Mouse (Mus musculus) limb, embryonic 15.5 days (tissue): Measurements from ENCODE around the gene Slc25a30. TPM values are rescaled to one million over a fixed set of nuclear protein-coding genes. Genes with fewer than 3 reads are reported as not detected.

ENCODE experiments used
- ATAC-seq: fragments of 200-750 bp; cut with Nextera tagmentation; 2 replicates; pipeline ENCODE4 v1.8.0; 2017; ENCODE audit warnings: low read depth, moderate TSS enrichment; ENCODE audit not compliant: insufficient number of reproducible peaks, low FRiP score, low TSS enrichment
- H3K27ac ChIP-seq: fragments of 300-500 bp; sonication (generic); 2 replicates; pipeline ENCODE4 v1.5.1; 2015; ENCODE audit warnings: moderate library complexity, mild to moderate bottlenecking, inconsistent platforms
- H3K27me3 ChIP-seq: fragments of 300-500 bp; sonication (generic); 2 replicates; pipeline ENCODE4 v1.6.1; 2015; ENCODE audit warnings: inconsistent platforms
- H3K36me3 ChIP-seq: fragments of 300-500 bp; sonication (generic); 2 replicates; pipeline ENCODE4 v1.6.1; 2015; ENCODE audit warnings: inconsistent platforms
- H3K4me1 ChIP-seq: fragments of 300-500 bp; sonication (generic); 2 replicates; pipeline ENCODE4 v1.6.1; 2015; ENCODE audit warnings: inconsistent platforms
- H3K4me2 ChIP-seq: fragments of 300-500 bp; sonication (generic); 2 replicates; pipeline ENCODE4 v1.6.1; 2015; ENCODE audit warnings: mild to moderate bottlenecking, inconsistent platforms
- H3K4me3 ChIP-seq: fragments of 300-500 bp; sonication (generic); 2 replicates; pipeline ENCODE4 v1.5.1; 2015; ENCODE audit warnings: mild to moderate bottlenecking, inconsistent platforms
- H3K9ac ChIP-seq: fragments of 300-500 bp; sonication (generic); 2 replicates; pipeline ENCODE4 v1.6.1; 2015; ENCODE audit warnings: inconsistent platforms
- H3K9me3 ChIP-seq: fragments of 300-500 bp; sonication (generic); 2 replicates; pipeline ENCODE4 v1.6.1; 2016; ENCODE audit warnings: inconsistent platforms
- WGBS: fragments of 180-500 bp; shearing (Covaris S2); methylation state at CpG from one replicate; pipeline ENCODE4 v1.1.7; 2015; 5-methylcytosine and 5-hydroxymethylcytosine counted together
- polyA plus RNA-seq: library from polyadenylated mRNA; unstranded; fragments of >200 nt; fragmentation: Nextera tagmentation; extraction: Ambion mirVana; gene quantifications from 2 replicates; pipeline ENCODE4 v1.2.1, GENCODE M21; 2015

The Slc25a30 gene
- polyA plus RNA-seq, 1 experiment from 2014 or later, result 3.7 TPM

GRCm38 (mm10) chr14:75731361-75731760, 55.5 kb downstream of the Slc25a30 start:
- peaks cover 67% of the 10 kb centered on the region for H3K36me3 ChIP-seq
- no peak overlapping the region for H3K4me3 ChIP-seq
- ATAC-seq, result no peak
- H3K9me3 ChIP-seq, result no peaks in the 10 kb centered on the region
- no peak overlapping the region for H3K27ac ChIP-seq
- 60% methylated on average over 2 of the region's 2 CpGs for WGBS
- H3K4me1 ChIP-seq, result no peaks in the 10 kb centered on the region
- no peaks in the 10 kb centered on the region for H3K27me3 ChIP-seq
- H3K4me2 ChIP-seq, result no peak overlapping the region
- H3K9ac ChIP-seq, result no peak overlapping the region

- H3K4me3 ChIP-seq, result no peak overlapping the region
- H3K9me3 ChIP-seq, result no peaks in the 10 kb centered on the region
- H3K9ac ChIP-seq, result no peak overlapping the region
- peaks cover 63% of the 10 kb centered on the region for H3K36me3 ChIP-seq
- no peaks in the 10 kb centered on the region for H3K27me3 ChIP-seq
- H3K4me2 ChIP-seq, result no peak overlapping the region
- H3K27ac ChIP-seq, result no peak overlapping the region
- ATAC-seq, result no peak
- 83% methylated on average over 5 of the region's 5 CpGs for WGBS
- no peaks in the 10 kb centered on the region for H3K4me1 ChIP-seq
Measured at GRCm38 (mm10) chr14:75728111-75728510, 58.7 kb downstream of the Slc25a30 start.

GRCm38 (mm10) chr14:75727046-75727445, 59.8 kb downstream of the Slc25a30 start:
- no peaks in the 10 kb centered on the region for H3K9me3 ChIP-seq
- H3K9ac ChIP-seq, result no peak overlapping the region
- no peak overlapping the region for H3K27ac ChIP-seq
- WGBS, result 63% methylated on average over 4 of the region's 4 CpGs
- H3K4me3 ChIP-seq, result no peak overlapping the region
- no peak for ATAC-seq
- no peaks in the 10 kb centered on the region for H3K27me3 ChIP-seq
- no peaks in the 10 kb centered on the region for H3K4me1 ChIP-seq
- peaks cover 62% of the 10 kb centered on the region for H3K36me3 ChIP-seq
- H3K4me2 ChIP-seq, result no peak overlapping the region

- Histone ChIP-seq H3K9ac (no peak overlapping the region), H3K4me2 (no peak overlapping the region), H3K27me3 (no peaks in the 10 kb centered on the region), H3K27ac (no peak overlapping the region), H3K4me3 (no peak overlapping the region), H3K4me1 (no peaks in the 10 kb centered on the region), H3K36me3 (peaks cover 75% of the 10 kb centered on the region), H3K9me3 (no peaks in the 10 kb centered on the region)
- 99% methylated on average over 2 of the region's 2 CpGs for WGBS
- ATAC-seq, result no peak
Measured at GRCm38 (mm10) chr14:75722816-75723215, 64.0 kb downstream of the Slc25a30 start.

GRCm38 (mm10) chr14:75721977-75722563, 64.8 kb downstream of the Slc25a30 start:
- H3K4me3 ChIP-seq, result no peak overlapping the region
- H3K27ac ChIP-seq, result no peak overlapping the region
- 64% methylated on average over 12 of the region's 12 CpGs for WGBS
- no peaks in the 10 kb centered on the region for H3K9me3 ChIP-seq
- no peaks in the 10 kb centered on the region for H3K27me3 ChIP-seq
- no peak for ATAC-seq
- peaks cover 75% of the 10 kb centered on the region for H3K36me3 ChIP-seq
- H3K4me1 ChIP-seq, result no peaks in the 10 kb centered on the region
- H3K4me2 ChIP-seq, result no peak overlapping the region
- no peak overlapping the region for H3K9ac ChIP-seq

- Histone ChIP-seq H3K36me3 (peaks cover 78% of the 10 kb centered on the region), H3K4me2 (no peak overlapping the region), H3K27ac (no peak overlapping the region), H3K4me1 (no peaks in the 10 kb centered on the region), H3K27me3 (no peaks in the 10 kb centered on the region), H3K9me3 (no peaks in the 10 kb centered on the region), H3K9ac (no peak overlapping the region), H3K4me3 (no peak overlapping the region)
- ATAC-seq, result no peak
- WGBS, result 92% methylated on average over 5 of the region's 5 CpGs
Measured at GRCm38 (mm10) chr14:75720121-75720520, 66.7 kb downstream of the Slc25a30 start.

GRCm38 (mm10) chr14:75716410-75716809, 70.4 kb downstream of the Slc25a30 start:
- ATAC-seq, result no peak
- no peak overlapping the region for H3K4me2 ChIP-seq
- no peaks in the 10 kb centered on the region for H3K27me3 ChIP-seq
- peaks cover 80% of the 10 kb centered on the region for H3K36me3 ChIP-seq
- H3K4me3 ChIP-seq, result no peak overlapping the region
- no peaks in the 10 kb centered on the region for H3K4me1 ChIP-seq
- H3K27ac ChIP-seq, result no peak overlapping the region
- no peak overlapping the region for H3K9ac ChIP-seq
- 90% methylated on average over 4 of the region's 4 CpGs for WGBS
- no peaks in the 10 kb centered on the region for H3K9me3 ChIP-seq

GRCm38 (mm10) chr14:75713661-75714060, 73.2 kb downstream of the Slc25a30 start:
- peaks cover 85% of the 10 kb centered on the region for H3K36me3 ChIP-seq
- ATAC-seq, result no peak
- H3K4me1 ChIP-seq, result no peaks in the 10 kb centered on the region
- H3K4me3 ChIP-seq, result no peak overlapping the region
- no peak overlapping the region for H3K4me2 ChIP-seq
- H3K9me3 ChIP-seq, result no peaks in the 10 kb centered on the region
- no peak overlapping the region for H3K27ac ChIP-seq
- H3K27me3 ChIP-seq, result no peaks in the 10 kb centered on the region
- no peak overlapping the region for H3K9ac ChIP-seq
- WGBS, result 83% methylated on average over 4 of the region's 4 CpGs

- Histone ChIP-seq H3K9me3 (no peaks in the 10 kb centered on the region), H3K4me1 (no peaks in the 10 kb centered on the region), H3K36me3 (peaks cover 82% of the 10 kb centered on the region), H3K4me3 (no peak overlapping the region), H3K27ac (no peak overlapping the region), H3K9ac (no peak overlapping the region), H3K4me2 (no peak overlapping the region), H3K27me3 (no peaks in the 10 kb centered on the region)
- 66% methylated on average over 5 of the region's 5 CpGs for WGBS
- ATAC-seq, result no peak
Measured at GRCm38 (mm10) chr14:75712687-75713086, 74.2 kb downstream of the Slc25a30 start.

- Histone ChIP-seq H3K4me2 (no peak overlapping the region), H3K4me3 (no peak overlapping the region), H3K27ac (no peak overlapping the region), H3K36me3 (peaks cover 78% of the 10 kb centered on the region), H3K4me1 (no peaks in the 10 kb centered on the region), H3K9ac (no peak overlapping the region), H3K27me3 (no peaks in the 10 kb centered on the region), H3K9me3 (no peaks in the 10 kb centered on the region)
- ATAC-seq, result no peak
- 96% methylated on average over 3 of the region's 3 CpGs for WGBS
Measured at GRCm38 (mm10) chr14:75711731-75712130, 75.1 kb downstream of the Slc25a30 start.

Other genes with a start within 250 kb of the Slc25a30 start
- gene Spert, start 193.9 kb downstream of the Slc25a30 start, polyA plus RNA-seq, result not detected in 2 replicates
- gene Erich6b, start 144.8 kb downstream of the Slc25a30 start, polyA plus RNA-seq, result not detected in 2 replicates
- gene Cog3, start 32.5 kb downstream of the Slc25a30 start, polyA plus RNA-seq, result 20.3 and 22.3 TPM in 2 replicates
- gene Tpt1, start 58.1 kb upstream of the Slc25a30 start, polyA plus RNA-seq, result 944 and 1,088 TPM in 2 replicates
- gene Kctd4, start 168.0 kb upstream of the Slc25a30 start, polyA plus RNA-seq, result 1.8 TPM in 2 replicates
- 33.4 and 33.6 TPM in 2 replicates for gene Gtf2f2, start 223.8 kb upstream of the Slc25a30 start, polyA plus RNA-seq